Mouse (Mus musculus): ENCODE measurements around the gene Mical2. TPM values are rescaled to one million over a fixed set of nuclear protein-coding genes. Genes with fewer than 3 reads are reported as not detected.

The Mical2 gene
- total and polyA plus RNA-seq, 2 experiments from 2014 or later: 18.3 to 28.6 TPM

DNA sequence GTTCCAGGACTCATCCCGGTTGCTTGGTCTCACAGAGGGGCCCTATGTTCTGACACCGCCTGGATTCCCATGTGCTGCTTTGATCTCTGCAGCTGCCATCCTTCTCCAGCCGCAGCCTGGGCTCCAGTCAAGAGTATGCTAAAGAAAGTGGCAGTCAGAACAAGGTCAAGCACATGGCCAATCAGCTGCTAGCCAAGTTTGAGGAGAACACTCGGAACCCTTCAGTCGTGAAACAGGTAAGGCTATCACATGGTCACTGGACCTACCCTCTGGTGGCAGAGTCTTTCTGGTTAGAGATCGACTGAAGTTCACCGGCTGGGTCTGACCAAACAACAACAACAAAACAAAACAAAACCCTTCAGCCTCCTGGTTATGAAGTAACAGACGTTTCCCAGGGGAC lies 106.1 kb downstream of the Mical2 start:
- no peak for ATAC-seq
- Histone ChIP-seq H3K4me1 (ENCODE audit: insufficient read depth) (no peaks in the 10 kb centered on the region), H3K27ac (ENCODE audit: low read depth, low read length) (no peak overlapping the region), H3K36me3 (ENCODE audit: insufficient read depth) (peaks cover 8% of the 10 kb centered on the region), H3K4me2 (ENCODE audit: low read depth) (no peak overlapping the region), H3K27me3 (ENCODE audit: insufficient read depth, low read length) (no peaks in the 10 kb centered on the region), H3K9ac (no peak overlapping the region), H3K9me3 (ENCODE audit: low read length) (no peaks in the 10 kb centered on the region), H3K4me3 (ENCODE audit: low read depth, low read length) (no peak overlapping the region)
- TF ChIP-seq CTCF (IDR thresholded peaks at IDR 0.05; ENCODE audit: low read depth): no peak
- WGBS: 84% methylated on average over 8 of the region's 8 CpGs
- no peak for DNase-seq

GRCm38 (mm10) chr7:112332426-112332825 lies 106.8 kb downstream of the Mical2 start:
- Histone ChIP-seq H3K4me2 (ENCODE audit: low read depth) (no peak overlapping the region), H3K4me1 (ENCODE audit: insufficient read depth) (no peaks in the 10 kb centered on the region), H3K9ac (no peak overlapping the region), H3K4me3 (ENCODE audit: low read depth, low read length) (no peak overlapping the region), H3K36me3 (ENCODE audit: insufficient read depth) (peaks cover 8% of the 10 kb centered on the region), H3K27ac (ENCODE audit: low read depth, low read length) (no peak overlapping the region), H3K9me3 (ENCODE audit: low read length) (no peaks in the 10 kb centered on the region), H3K27me3 (ENCODE audit: insufficient read depth, low read length) (no peaks in the 10 kb centered on the region)
- 86% methylated on average over 5 of the region's 5 CpGs for WGBS
- DNase-seq (no peak), ATAC-seq (no peak)
- TF ChIP-seq CTCF (IDR thresholded peaks at IDR 0.05; ENCODE audit: low read depth): no peak

DNA sequence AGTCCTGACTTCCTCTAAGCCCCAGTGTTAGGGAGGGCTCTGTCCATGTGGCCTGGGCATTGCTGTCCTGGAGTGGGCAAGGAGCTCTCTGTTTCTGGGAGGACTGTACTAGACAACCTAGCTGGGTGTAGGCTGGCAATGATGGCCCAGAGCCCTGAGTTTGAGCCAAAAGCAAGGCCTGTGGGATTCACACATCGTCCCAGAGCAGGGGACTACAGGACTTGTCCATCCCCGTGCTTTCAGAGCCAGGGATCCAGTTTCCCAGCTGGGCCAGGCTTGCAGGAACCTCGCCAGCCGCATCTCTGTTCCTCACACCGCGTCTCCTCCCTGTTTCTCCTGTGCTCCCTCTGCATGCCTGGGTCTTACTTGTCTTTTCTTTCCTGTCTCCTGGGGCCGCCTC lies 107.7 kb downstream of the Mical2 start:
- H3K9me3 ChIP-seq (ENCODE audit: low read length): no peaks in the 10 kb centered on the region
- no peaks in the 10 kb centered on the region for H3K27me3 ChIP-seq (ENCODE audit: insufficient read depth, low read length)
- ATAC-seq: no peak
- no peak for DNase-seq
- H3K27ac ChIP-seq (ENCODE audit: low read depth, low read length): no peak overlapping the region
- no peak for TF ChIP-seq CTCF (IDR thresholded peaks at IDR 0.05; ENCODE audit: low read depth)
- WGBS: 80% methylated on average over 7 of the region's 7 CpGs
- H3K4me1 ChIP-seq (ENCODE audit: insufficient read depth): no peaks in the 10 kb centered on the region
- H3K9ac ChIP-seq: no peak overlapping the region
- H3K4me3 ChIP-seq (ENCODE audit: low read depth, low read length): no peak overlapping the region
- peaks cover 8% of the 10 kb centered on the region for H3K36me3 ChIP-seq (ENCODE audit: insufficient read depth)
- H3K4me2 ChIP-seq (ENCODE audit: low read depth): no peak overlapping the region

DNA sequence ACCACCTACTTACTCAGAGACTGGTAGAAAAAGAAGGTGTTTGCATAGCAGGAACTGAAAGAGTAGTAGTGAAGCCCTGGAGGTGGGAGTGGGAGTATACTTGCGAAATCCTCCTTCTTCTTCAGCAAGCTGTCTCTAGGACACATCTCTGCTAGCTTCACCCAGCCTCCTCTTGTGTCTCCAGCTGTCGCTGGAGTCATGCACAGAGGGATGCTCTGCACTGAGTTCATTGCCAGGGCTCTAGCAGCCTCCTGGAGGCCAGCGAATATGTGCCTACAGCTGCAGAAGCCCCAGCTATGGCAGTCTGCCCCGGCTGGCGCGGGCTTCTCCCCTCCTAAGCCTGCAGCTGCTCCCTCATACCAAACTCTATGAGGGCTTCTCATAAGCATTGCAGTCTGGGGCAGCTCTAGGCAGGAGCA lies 110.6 kb downstream of the Mical2 start:
- 65% methylated on average over 6 of the region's 6 CpGs for WGBS
- H3K4me1 ChIP-seq (ENCODE audit: insufficient read depth): no peaks in the 10 kb centered on the region
- no peak overlapping the region for H3K4me2 ChIP-seq (ENCODE audit: low read depth)
- H3K36me3 ChIP-seq (ENCODE audit: insufficient read depth): peaks cover 8% of the 10 kb centered on the region; the same call in 1 of the 2 replicates
- DNase-seq (peak; percentile 73), ATAC-seq (peak; percentile 89)
- peak overlapping the region; percentile 45; the same call in 1 of the 2 replicates for H3K27ac ChIP-seq (ENCODE audit: low read depth, low read length)
- H3K9ac ChIP-seq: no peak overlapping the region
- H3K9me3 ChIP-seq (ENCODE audit: low read length): no peaks in the 10 kb centered on the region
- H3K27me3 ChIP-seq (ENCODE audit: insufficient read depth, low read length): no peaks in the 10 kb centered on the region
- TF ChIP-seq CTCF (IDR thresholded peaks at IDR 0.05; ENCODE audit: low read depth): no peak
- H3K4me3 ChIP-seq (ENCODE audit: low read depth, low read length): no peak overlapping the region

DNA sequence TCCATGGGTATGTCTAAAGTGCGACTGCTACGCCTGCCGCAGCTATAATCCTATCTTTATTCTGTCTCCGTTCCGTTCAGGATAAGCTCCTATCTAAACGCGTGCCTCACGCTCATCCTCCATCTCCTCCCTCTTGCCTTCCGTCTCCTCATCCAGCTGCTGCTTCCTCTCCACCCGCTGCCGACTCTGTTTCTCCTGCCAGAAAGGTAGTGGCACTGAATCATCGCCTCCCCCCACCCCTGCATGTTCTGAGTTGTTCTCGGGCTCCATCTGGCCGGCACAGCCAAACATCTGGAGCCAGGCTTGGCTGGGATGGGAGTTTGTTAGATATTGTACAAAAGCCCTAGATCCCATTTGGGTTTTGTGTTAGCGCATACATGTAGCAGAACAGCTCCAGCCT lies 111.1 kb downstream of the Mical2 start:
- TF ChIP-seq CTCF (IDR thresholded peaks at IDR 0.05; ENCODE audit: low read depth): no peak
- DNase-seq (peak; percentile 50), ATAC-seq (peak; percentile 50)
- peaks cover 6% of the 10 kb centered on the region; the same call in 1 of the 2 replicates for H3K36me3 ChIP-seq (ENCODE audit: insufficient read depth)
- no peak overlapping the region for H3K4me3 ChIP-seq (ENCODE audit: low read depth, low read length)
- no peak overlapping the region for H3K4me2 ChIP-seq (ENCODE audit: low read depth)
- no peaks in the 10 kb centered on the region for H3K4me1 ChIP-seq (ENCODE audit: insufficient read depth)
- no peaks in the 10 kb centered on the region for H3K27me3 ChIP-seq (ENCODE audit: insufficient read depth, low read length)
- H3K9me3 ChIP-seq (ENCODE audit: low read length): no peaks in the 10 kb centered on the region
- peak overlapping the region; percentile 45; the same call in 1 of the 2 replicates for H3K27ac ChIP-seq (ENCODE audit: low read depth, low read length)
- 72% methylated on average over 15 of the region's 15 CpGs for WGBS
- H3K9ac ChIP-seq: no peak overlapping the region

DNA sequence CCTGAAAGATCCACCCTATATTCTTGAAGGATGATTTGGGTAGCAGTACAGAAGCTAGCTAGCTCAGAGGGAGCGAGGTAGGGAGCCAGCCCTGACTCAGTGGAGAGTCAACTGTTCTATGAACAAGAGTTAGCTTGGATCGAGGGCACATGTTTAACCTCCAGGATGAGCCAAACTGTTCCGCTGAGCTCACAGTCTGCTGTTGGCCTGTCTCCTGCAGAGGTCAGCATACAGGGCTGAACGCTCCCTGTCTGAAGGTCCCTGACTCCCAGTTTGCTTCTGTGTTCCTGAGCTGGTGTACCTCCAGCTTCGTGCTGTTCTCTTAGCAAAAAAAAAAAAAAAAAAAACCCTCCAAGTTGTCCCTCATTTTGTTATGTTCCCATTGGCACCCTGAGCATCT lies 112.1 kb downstream of the Mical2 start:
- no peaks in the 10 kb centered on the region for H3K4me1 ChIP-seq (ENCODE audit: insufficient read depth)
- no peaks in the 10 kb centered on the region for H3K9me3 ChIP-seq (ENCODE audit: low read length)
- no peak overlapping the region for H3K9ac ChIP-seq
- no peaks in the 10 kb centered on the region for H3K27me3 ChIP-seq (ENCODE audit: insufficient read depth, low read length)
- no peak overlapping the region for H3K4me3 ChIP-seq (ENCODE audit: low read depth, low read length)
- WGBS: 88% methylated on average over 5 of the region's 5 CpGs
- no peak overlapping the region for H3K27ac ChIP-seq (ENCODE audit: low read depth, low read length)
- H3K36me3 ChIP-seq (ENCODE audit: insufficient read depth): no peaks in the 10 kb centered on the region
- no peak overlapping the region for H3K4me2 ChIP-seq (ENCODE audit: low read depth)
- TF ChIP-seq CTCF (IDR thresholded peaks at IDR 0.05; ENCODE audit: low read depth): no peak
- ATAC-seq (no peak), DNase-seq (no peak)

DNA sequence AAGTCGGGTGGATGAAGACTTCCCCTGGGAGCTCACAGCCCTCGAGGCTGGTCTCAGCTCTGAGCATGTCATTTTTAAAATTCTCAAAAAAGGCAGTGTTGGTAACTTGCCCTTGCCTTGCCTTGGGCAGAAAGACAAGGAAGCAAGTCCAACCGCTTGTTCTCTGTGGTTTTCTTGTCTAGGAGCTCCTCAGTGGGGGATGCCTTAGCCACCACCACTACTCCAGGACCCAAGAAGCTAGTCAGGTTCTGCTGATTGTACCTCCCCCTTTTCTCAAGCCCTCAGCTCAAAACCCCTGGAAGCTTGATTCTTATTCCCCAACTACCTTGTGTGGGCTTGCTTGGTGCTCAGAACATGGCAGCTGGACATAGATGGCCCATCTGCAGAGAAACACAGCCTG lies 115.4 kb downstream of the Mical2 start:
- no peak for ATAC-seq
- H3K4me2 ChIP-seq (ENCODE audit: low read depth): no peak overlapping the region
- no peaks in the 10 kb centered on the region for H3K27me3 ChIP-seq (ENCODE audit: insufficient read depth, low read length)
- H3K36me3 ChIP-seq (ENCODE audit: insufficient read depth): no peaks in the 10 kb centered on the region; the same call in 1 of the 2 replicates
- H3K9me3 ChIP-seq (ENCODE audit: low read length): no peaks in the 10 kb centered on the region
- 78% methylated on average over 3 of the region's 3 CpGs for WGBS
- no peak for DNase-seq
- no peaks in the 10 kb centered on the region for H3K4me1 ChIP-seq (ENCODE audit: insufficient read depth)
- TF ChIP-seq CTCF (IDR thresholded peaks at IDR 0.05; ENCODE audit: low read depth): no peak
- H3K4me3 ChIP-seq (ENCODE audit: low read depth, low read length): no peak overlapping the region
- no peak overlapping the region for H3K27ac ChIP-seq (ENCODE audit: low read depth, low read length)
- H3K9ac ChIP-seq: no peak overlapping the region
